Mouse (Mus musculus): ENCODE measurements around the gene Mosmo. TPM values are rescaled to one million over a fixed set of nuclear protein-coding genes. Genes with fewer than 3 reads are reported as not detected.

Mosmo gene
- total and polyA plus RNA-seq, 3 experiments = 10.4 to 19.0 (median 14.0) TPM

DNA sequence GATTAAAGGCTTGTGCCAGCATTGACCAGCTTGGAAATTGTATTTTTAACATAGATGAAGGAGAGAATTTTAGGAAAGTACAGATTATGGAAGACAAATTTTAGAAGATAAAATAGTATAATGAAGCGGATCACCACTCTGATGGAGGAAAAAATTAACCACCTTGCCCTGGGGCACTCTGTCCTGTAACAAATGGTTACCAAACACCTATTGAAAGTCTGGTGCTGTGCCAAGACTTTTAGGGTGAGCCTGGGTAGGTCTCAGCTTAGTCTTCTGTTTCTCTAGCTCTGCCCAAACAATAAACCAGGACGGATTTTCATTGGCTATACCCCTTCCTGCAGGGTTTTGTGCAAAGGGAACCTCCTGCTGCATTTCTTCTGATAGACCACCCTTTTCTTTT lies 6.1 kb upstream of the Mosmo start:
- H3K4me2 ChIP-seq (ENCODE audit: insufficient read depth, low read depth, poor library complexity, severe bottlenecking) = no peak overlapping the region
- in situ Hi-C loops (cut with MboI; ENCODE audit: low pct_ligation_motif_present, low pct_unique_long_range_greater_than_20kb, low sequenced_read_pairs) = loop anchor here (5.0 kb wide), 3 partner anchors 56 to 156 kb away; no protein-coding TSS in a partner anchor

DNA sequence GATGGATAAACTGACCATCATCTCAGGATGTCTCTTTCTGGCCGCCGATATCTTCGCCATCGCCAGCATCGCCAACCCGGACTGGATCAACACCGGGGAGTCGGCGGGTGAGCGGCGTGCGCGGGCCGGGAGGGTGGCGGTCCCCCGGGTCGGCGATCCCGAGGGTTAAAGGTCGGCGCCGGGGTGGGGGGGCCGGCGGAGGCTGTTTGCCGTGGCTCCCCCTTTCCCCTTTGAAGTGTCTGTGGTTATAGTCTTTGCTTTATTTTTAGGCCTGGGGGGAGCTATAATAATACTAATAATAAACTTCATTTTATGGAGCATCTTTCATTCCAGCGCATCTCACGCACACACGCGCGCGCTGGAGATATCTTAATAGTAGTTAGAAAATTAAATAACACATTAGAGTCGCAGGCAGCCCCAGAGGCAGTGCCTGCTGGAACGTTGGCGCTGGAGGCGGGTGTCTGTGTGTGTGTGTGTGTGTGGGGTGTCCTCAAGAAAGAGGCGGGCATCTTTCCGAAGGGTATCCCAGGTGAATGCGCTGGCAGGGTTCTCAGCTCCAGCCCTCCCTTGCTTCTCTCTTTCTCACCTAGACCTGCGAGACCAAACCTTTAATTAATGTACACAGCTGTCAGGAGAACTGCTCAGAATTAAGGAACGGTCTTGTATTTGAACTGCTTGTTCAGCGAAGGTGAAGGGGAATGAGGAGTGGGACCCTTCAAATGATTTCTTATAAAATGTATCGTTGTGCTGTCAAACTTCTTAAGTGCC lies 530 bp downstream of the Mosmo start:
- peak overlapping the region; percentile 90 for H3K9ac ChIP-seq (ENCODE audit: insufficient read depth, low read depth)
- no peaks in the 10 kb centered on the region for H3K9me3 ChIP-seq (replicated peaks; ENCODE audit: low read length)
- TF ChIP-seq CTCF (conservative IDR thresholded peaks at IDR 0.05 in 1 of 2, IDR thresholded peaks at IDR 0.05 in 1 of 2; ENCODE audit: low read depth in 2 of 2, low read length in 2 of 2) = no peak
- TF ChIP-seq SIN3A (IDR thresholded peaks at IDR 0.05; ENCODE audit: low read length) = peak; percentile 56; the same call in 1 of the 2 replicates
- peak overlapping the region; percentile 97 for H3K4me2 ChIP-seq (ENCODE audit: insufficient read depth, low read depth, poor library complexity, severe bottlenecking)
- peaks cover 9 to 28% of the 10 kb centered on the region in 2 experiments; a peak in 3 of 4 replicates for H3K4me1 ChIP-seq (ENCODE audit: control insufficient read depth in 1 of 2, insufficient read depth in 2 of 2)
- dilution Hi-C loops (cut with MboI; ENCODE audit: extremely low pct_ligation_motif_present, extremely low pct_unique_long_range_greater_than_20kb, low sequenced_read_pairs) = no loop called here
- no peak overlapping the region for H3K27ac ChIP-seq (ENCODE audit: insufficient read depth, low read depth)
- no peak for DNase-seq (ENCODE audit: extremely low read depth)
- H3K27me3 ChIP-seq (replicated peaks) = no peaks in the 10 kb centered on the region
- in situ Hi-C loops (cut with MboI; ENCODE audit: low pct_ligation_motif_present, low pct_unique_long_range_greater_than_20kb, low sequenced_read_pairs) = no loop called here
- H3K36me3 ChIP-seq (replicated peaks in 1 of 2; ENCODE audit: control insufficient read depth in 1 of 2, insufficient read depth in 1 of 2, low read length in 1 of 2) = peaks cover 0 to 14% of the 10 kb centered on the region in 2 experiments
- peaks cover 24% of the 10 kb centered on the region for H3K79me2 ChIP-seq (replicated peaks; ENCODE audit: control insufficient read depth, extremely low read depth, insufficient read depth, poor library complexity, severe bottlenecking)
- peak overlapping the region; percentile 65 to 88 (median 82) for H3K4me3 ChIP-seq (replicated peaks in 1 of 3; ENCODE audit: low read depth in 2 of 3, low read length in 2 of 3, poor library complexity in 1 of 3)

More for the DNA sequence above, 6.1 kb upstream of the Mosmo start:
- dilution Hi-C loops (cut with MboI; ENCODE audit: extremely low pct_ligation_motif_present, extremely low pct_unique_long_range_greater_than_20kb, low sequenced_read_pairs) = no loop called here
- H3K9ac ChIP-seq (ENCODE audit: insufficient read depth, low read depth) = no peak overlapping the region
- H3K27me3 ChIP-seq (replicated peaks) = peaks cover 2% of the 10 kb centered on the region
- TF ChIP-seq HCFC1 (IDR thresholded peaks at IDR 0.05; ENCODE audit: low read depth, low read length) (no peak), NELFE (IDR thresholded peaks at IDR 0.05; ENCODE audit: low read depth, low read length) (no peak), MAZ (IDR thresholded peaks at IDR 0.05; ENCODE audit: low read depth, low read length) (no peak), PAX5 (IDR thresholded peaks at IDR 0.05; ENCODE audit: low read length) (no peak), MAFK (IDR thresholded peaks at IDR 0.05; ENCODE audit: insufficient replicate concordance, low read length) (no peak), ELF1 (IDR thresholded peaks at IDR 0.05; ENCODE audit: low read depth, low read length) (no peak), ZNF384 (IDR thresholded peaks at IDR 0.05; ENCODE audit: low read depth, low read length) (no peak), MAX (IDR thresholded peaks at IDR 0.05; ENCODE audit: low read length) (no peak), E2F4 (IDR thresholded peaks at IDR 0.05; ENCODE audit: insufficient replicate concordance, low read depth, low read length) (no peak)
- no peaks in the 10 kb centered on the region for H3K79me2 ChIP-seq (replicated peaks; ENCODE audit: control insufficient read depth, extremely low read depth, insufficient read depth, poor library complexity, severe bottlenecking)
- H3K27ac ChIP-seq (ENCODE audit: insufficient read depth, low read depth) = no peak overlapping the region
- no peak for DNase-seq (ENCODE audit: extremely low read depth)
- H3K4me1 ChIP-seq (ENCODE audit: control insufficient read depth in 1 of 2, insufficient read depth in 2 of 2) = peaks cover 0 to 9% of the 10 kb centered on the region in 2 experiments; a peak in 2 of 4 replicates
- H3K9me3 ChIP-seq (replicated peaks; ENCODE audit: low read length) = no peaks in the 10 kb centered on the region
- H3K36me3 ChIP-seq (replicated peaks in 1 of 2; ENCODE audit: control insufficient read depth in 1 of 2, insufficient read depth in 1 of 2, low read length in 1 of 2) = peaks cover 0 to 3% of the 10 kb centered on the region in 2 experiments
- H3K4me3 ChIP-seq (replicated peaks in 1 of 3; ENCODE audit: low read depth in 2 of 3, low read length in 2 of 3, poor library complexity in 1 of 3) = no peak overlapping the region

DNA sequence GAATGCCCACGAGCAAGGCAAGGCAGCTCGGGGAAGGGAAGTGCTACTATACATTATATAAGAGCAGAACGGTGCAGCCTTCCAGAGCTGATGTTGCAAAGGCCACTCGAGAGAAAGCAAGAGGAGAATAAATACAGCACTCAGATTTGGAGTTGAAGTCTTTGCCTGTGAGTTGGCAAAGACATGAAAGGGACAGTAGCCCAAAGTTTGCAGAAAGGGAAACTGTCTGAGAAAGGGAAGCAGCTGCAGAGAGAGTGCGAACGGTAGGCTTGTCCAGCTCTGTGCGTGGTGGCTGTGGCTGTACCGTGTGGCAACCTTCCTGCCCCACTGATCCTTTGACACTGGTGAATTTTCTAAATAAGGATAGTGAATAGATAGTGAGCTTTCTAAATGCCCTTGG lies 1.6 kb downstream of the Mosmo start:
- H3K27me3 ChIP-seq (replicated peaks) = no peaks in the 10 kb centered on the region
- H3K9ac ChIP-seq (ENCODE audit: insufficient read depth, low read depth) = peak overlapping the region; percentile 90; the same call in 1 of the 2 replicates
- no peak overlapping the region for H3K27ac ChIP-seq (ENCODE audit: insufficient read depth, low read depth)
- TF ChIP-seq PAX5 (IDR thresholded peaks at IDR 0.05; ENCODE audit: low read length) (no peak), SIN3A (IDR thresholded peaks at IDR 0.05; ENCODE audit: low read length) (no peak), USF1 (IDR thresholded peaks at IDR 0.05; ENCODE audit: low read depth, low read length) (no peak), ELF1 (IDR thresholded peaks at IDR 0.05; ENCODE audit: low read depth, low read length) (no peak), GABPA (IDR thresholded peaks at IDR 0.05; ENCODE audit: insufficient replicate concordance, low read depth, low read length) (no peak), SMC3 (IDR thresholded peaks at IDR 0.05; ENCODE audit: low read depth, low read length) (no peak), ZNF384 (IDR thresholded peaks at IDR 0.05; ENCODE audit: low read depth, low read length) (no peak), POLR2A (IDR thresholded peaks at IDR 0.05; ENCODE audit: low read depth, low read length) (no peak)
- H3K4me2 ChIP-seq (ENCODE audit: insufficient read depth, low read depth, poor library complexity, severe bottlenecking) = peak overlapping the region; percentile 97
- in situ Hi-C loops (cut with MboI; ENCODE audit: low pct_ligation_motif_present, low pct_unique_long_range_greater_than_20kb, low sequenced_read_pairs) (no loop called here), dilution Hi-C loops (cut with MboI; ENCODE audit: extremely low pct_ligation_motif_present, extremely low pct_unique_long_range_greater_than_20kb, low sequenced_read_pairs) (no loop called here)
- DNase-seq (ENCODE audit: extremely low read depth) = no peak
- H3K9me3 ChIP-seq (replicated peaks; ENCODE audit: low read length) = no peaks in the 10 kb centered on the region
- peaks cover 9 to 28% of the 10 kb centered on the region in 2 experiments; a peak in 3 of 4 replicates for H3K4me1 ChIP-seq (ENCODE audit: control insufficient read depth in 1 of 2, insufficient read depth in 2 of 2)
- H3K79me2 ChIP-seq (replicated peaks; ENCODE audit: control insufficient read depth, extremely low read depth, insufficient read depth, poor library complexity, severe bottlenecking) = peaks cover 24% of the 10 kb centered on the region
- peaks cover 0 to 14% of the 10 kb centered on the region in 2 experiments for H3K36me3 ChIP-seq (replicated peaks in 1 of 2; ENCODE audit: control insufficient read depth in 1 of 2, insufficient read depth in 1 of 2, low read length in 1 of 2)
- H3K4me3 ChIP-seq (replicated peaks in 1 of 3; ENCODE audit: low read depth in 2 of 3, low read length in 2 of 3, poor library complexity in 1 of 3) = peak overlapping the region; percentile 15 to 88 (median 82)

Data from CH12.LX (cell line).